Mouse (Mus musculus): ENCODE results near the gene Ing5.

- no peak for TF ChIP-seq CTCF (IDR thresholded peaks at IDR 0.05; ENCODE audit: borderline replicate concordance, control insufficient read depth, extremely low read depth, insufficient read depth, low read length, poor library complexity)
- no peak for TF ChIP-seq POLR2A (IDR thresholded peaks at IDR 0.05; ENCODE audit: control insufficient read depth, extremely low read depth, insufficient read depth, low read length, poor library complexity)
Measured at GRCm38 (mm10) chr1:93823796-93824495, 20.2 kb downstream of the Ing5 start.

Data from thymus, adult 2 months (tissue).